Mouse (Mus musculus) liver, embryonic 11.5 days (tissue): ENCODE data around the gene Rnasek. TPM values are rescaled to one million over a fixed set of nuclear protein-coding genes. Genes with fewer than 3 reads are reported as not detected.

Experiments
- ATAC-seq: fragments of 200-750 bp; cut with Nextera tagmentation; replicated peaks from 2 replicates; pipeline ENCODE4 v1.8.0; 2017; ENCODE audit warnings: moderate number of reproducible peaks, mild to moderate bottlenecking, moderate TSS enrichment, moderate library complexity; ENCODE audit not compliant: low FRiP score
- DNase-seq: peaks from one replicate; pipeline ENCODE4 v3.0.0-alpha.2; 2017; ENCODE audit warnings: low spot score
- H3K27ac ChIP-seq: fragments of 300-500 bp; sonication (generic); 2 replicates; pipeline ENCODE4 v1.5.1; 2014; ENCODE audit warnings: mild to moderate bottlenecking, low read depth, low read length, control low read depth
- H3K27me3 ChIP-seq: fragments of 300-500 bp; sonication (generic); replicated peaks from 2 replicates; pipeline ENCODE4 v1.6.1; 2014; ENCODE audit warnings: low read length, mixed read lengths; ENCODE audit not compliant: control insufficient read depth, insufficient read depth
- H3K36me3 ChIP-seq: fragments of 300-500 bp; sonication (generic); 2 replicates; pipeline ENCODE4 v1.6.1; 2014; ENCODE audit warnings: mild to moderate bottlenecking, low read length, moderate library complexity, mixed read lengths; ENCODE audit not compliant: control insufficient read depth, insufficient read depth
- H3K4me1 ChIP-seq: fragments of 300-500 bp; sonication (generic); replicated peaks from 2 replicates; pipeline ENCODE4 v1.6.1; 2014; ENCODE audit warnings: low read length, mixed read lengths; ENCODE audit not compliant: control insufficient read depth, insufficient read depth
- H3K4me2 ChIP-seq: fragments of 300-500 bp; sonication (generic); 2 replicates; pipeline ENCODE4 v1.6.1; 2014; ENCODE audit warnings: mild to moderate bottlenecking, control low read depth, moderate library complexity
- H3K4me3 ChIP-seq: fragments of 300-500 bp; sonication (generic); 2 replicates; pipeline ENCODE4 v1.5.1; 2014; ENCODE audit warnings: low read depth, low read length, control low read depth
- H3K9ac ChIP-seq: fragments of 300-500 bp; sonication (generic); 2 replicates; pipeline ENCODE4 v1.6.1; 2014; ENCODE audit warnings: low read depth, low read length, control low read depth
- H3K9me3 ChIP-seq: fragments of 300-500 bp; sonication (generic); 2 replicates; pipeline ENCODE4 v1.6.1; 2016; ENCODE audit warnings: low read length, inconsistent platforms, mixed read lengths; ENCODE audit not compliant: control insufficient read depth
- WGBS: fragments of 180-500 bp; shearing (Covaris S2); extraction: QIAGEN DNeasy Blood & Tissue Kit; methylation state at CpG from one replicate; pipeline ENCODE4 v1.1.7; 2014; 5-methylcytosine and 5-hydroxymethylcytosine counted together
- polyA plus RNA-seq: library from polyadenylated mRNA; unstranded; fragments of >200 nt; fragmentation: Nextera tagmentation; extraction: Ambion mirVana; gene quantifications from 2 replicates; pipeline ENCODE4 v1.2.1, GENCODE M21; 2014

Rnasek gene
- polyA plus RNA-seq, 1 experiment from 2014 or later: 188 TPM

DNA sequence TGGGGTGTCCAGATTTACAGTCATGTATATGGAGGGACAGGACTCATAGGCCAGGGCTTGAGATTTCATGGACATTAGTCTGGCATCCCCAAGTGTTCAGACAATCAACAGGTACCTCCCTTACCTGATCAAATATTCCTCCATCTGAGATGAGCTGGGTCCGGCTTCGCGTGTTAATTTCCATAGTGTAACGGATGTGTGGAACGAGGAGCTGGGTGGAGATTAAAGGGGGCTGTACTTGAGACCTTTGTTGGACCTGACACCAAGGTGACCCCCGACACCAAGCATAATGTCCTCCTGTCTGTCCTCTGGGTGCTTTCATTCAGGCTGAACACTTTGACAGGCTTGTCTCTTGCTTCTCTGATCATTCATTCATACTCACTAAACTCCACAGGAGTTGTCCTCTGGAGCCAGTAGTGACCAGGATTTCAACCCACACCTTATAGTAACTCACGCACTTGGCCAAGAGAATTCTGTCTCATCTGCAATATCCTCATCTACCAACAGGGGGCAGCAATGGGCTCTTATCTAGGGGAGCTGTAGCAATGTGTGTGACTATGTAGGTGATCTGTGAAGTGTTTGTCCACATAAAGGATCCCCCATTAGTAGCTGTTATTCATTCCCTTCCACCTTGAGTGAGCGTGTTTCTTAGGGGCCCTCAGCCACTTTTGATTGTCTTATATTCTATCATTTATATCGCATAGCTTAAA, 7.6 kb upstream of the Rnasek start:
- WGBS: 43% methylated on average over 9 of the region's 9 CpGs
- Histone ChIP-seq H3K9ac (no peak overlapping the region), H3K27me3 (peaks cover 6% of the 10 kb centered on the region), H3K36me3 (no peaks in the 10 kb centered on the region), H3K4me1 (no peaks in the 10 kb centered on the region), H3K4me2 (no peak overlapping the region), H3K27ac (no peak overlapping the region), H3K4me3 (no peak overlapping the region), H3K9me3 (no peaks in the 10 kb centered on the region)
- DNase-seq (no peak), ATAC-seq (no peak)

DNA sequence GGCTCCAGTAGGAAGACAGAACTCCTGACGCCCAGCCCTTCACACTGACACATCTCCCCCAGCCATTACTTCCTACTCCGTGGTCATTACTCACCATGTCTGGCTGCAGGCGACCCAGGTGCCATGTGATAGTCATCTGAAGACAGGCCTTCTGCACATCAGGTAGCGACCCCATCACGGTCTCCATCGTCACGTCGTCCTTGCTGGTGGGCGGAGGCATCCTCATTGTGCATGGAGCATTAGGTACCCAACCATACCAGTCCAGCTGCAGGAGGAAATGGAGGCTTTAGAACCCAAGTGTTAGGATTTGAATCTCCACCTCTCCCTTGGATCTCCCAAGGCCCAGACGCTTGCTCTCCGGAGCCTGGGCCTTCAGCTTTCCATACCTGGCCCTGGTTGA, 2.9 kb upstream of the Rnasek start:
- H3K27me3 ChIP-seq: no peaks in the 10 kb centered on the region
- H3K4me3 ChIP-seq: no peak overlapping the region
- H3K4me1 ChIP-seq: peaks cover 7% of the 10 kb centered on the region
- no peak overlapping the region for H3K9ac ChIP-seq
- no peak overlapping the region for H3K27ac ChIP-seq
- H3K9me3 ChIP-seq: no peaks in the 10 kb centered on the region
- H3K36me3 ChIP-seq: no peaks in the 10 kb centered on the region
- H3K4me2 ChIP-seq: no peak overlapping the region
- 66% methylated on average over 11 of the region's 11 CpGs for WGBS
- DNase-seq: no peak
- no peak for ATAC-seq

DNA sequence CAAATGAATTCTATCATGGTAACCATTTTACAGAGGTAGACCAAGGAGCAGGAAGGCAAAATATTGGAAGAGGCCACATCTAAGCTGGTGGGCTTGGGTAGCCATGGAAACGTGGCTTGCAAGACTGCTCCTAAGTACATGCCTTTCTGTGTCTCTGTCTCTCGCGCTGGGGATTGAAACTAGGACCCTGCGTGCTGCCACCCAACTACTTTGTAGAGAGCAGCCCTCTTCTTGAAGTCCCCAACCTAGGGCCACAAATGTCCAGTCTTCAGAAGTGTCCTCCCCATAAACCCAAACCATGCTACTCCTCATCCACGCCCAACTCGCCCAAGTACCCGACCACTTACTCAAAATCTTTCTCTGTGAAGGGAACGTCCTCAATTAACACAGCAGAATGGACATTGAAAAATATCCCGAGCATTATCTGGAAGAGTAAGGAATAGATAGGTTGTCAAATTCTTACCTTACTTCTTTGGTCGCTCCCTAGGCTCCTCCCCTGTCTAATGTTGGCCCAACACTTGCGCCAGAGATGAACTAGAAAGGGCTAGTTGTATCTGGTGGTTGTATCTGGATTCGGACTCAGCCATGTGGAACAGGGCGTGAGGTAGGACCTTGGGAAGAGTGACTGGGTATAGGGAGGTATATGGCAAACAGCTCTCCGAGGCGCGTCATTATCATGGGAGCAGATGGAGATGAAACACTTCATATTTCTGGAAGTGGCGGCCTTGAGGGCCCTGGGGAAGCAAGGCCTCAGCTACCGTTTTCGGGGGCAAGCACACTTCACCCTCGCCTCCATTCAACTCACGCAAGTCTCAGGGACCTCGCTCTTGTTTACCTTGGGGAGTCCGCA, 826 bp downstream of the Rnasek start:
- Histone ChIP-seq H3K9me3 (no peaks in the 10 kb centered on the region), H3K27me3 (no peaks in the 10 kb centered on the region), H3K4me2 (peak overlapping the region; percentile 92), H3K4me3 (peak overlapping the region; percentile 97), H3K4me1 (peaks cover 34% of the 10 kb centered on the region), H3K27ac (peak overlapping the region; percentile 97), H3K9ac (peak overlapping the region; percentile 95), H3K36me3 (peaks cover 7% of the 10 kb centered on the region; the same call in 1 of the 2 replicates)
- ATAC-seq: no peak
- peak; percentile 53 for DNase-seq
- 11% methylated on average over 23 of the region's 23 CpGs for WGBS

DNA sequence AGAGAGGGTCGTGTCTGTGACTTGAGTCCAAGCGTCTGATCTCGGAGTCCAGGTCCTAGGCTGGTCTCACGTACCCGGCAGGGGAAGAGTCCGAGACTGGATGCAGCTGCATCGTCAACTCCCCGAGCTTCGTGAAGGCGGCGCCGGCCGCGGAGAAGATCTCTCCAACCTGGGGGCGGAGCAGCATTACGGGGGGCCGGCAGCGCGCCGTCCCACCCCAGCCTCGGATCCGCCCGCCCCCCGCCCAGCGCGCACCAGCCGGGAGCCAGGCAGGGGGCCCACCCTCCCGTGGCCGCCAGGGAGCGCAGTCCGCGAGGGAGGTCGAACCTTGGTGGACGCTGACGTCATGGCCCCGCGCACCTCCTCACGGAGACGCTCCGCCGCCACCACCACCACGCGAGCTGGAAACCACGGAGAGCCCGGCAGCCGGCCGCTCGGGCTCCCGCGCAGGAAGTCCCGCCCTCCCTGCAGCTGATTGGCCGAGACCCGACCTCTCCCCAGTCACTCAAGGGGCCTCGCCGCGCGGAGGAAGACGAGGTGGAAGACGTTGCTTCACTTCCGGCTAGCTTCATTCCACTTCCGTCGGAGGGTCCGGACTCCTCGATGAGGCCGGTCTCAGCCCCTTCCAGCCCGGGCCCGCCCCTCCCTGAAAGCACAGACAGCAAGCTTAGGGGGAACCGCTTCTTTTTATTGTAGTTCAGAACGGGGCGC, 2.0 kb downstream of the Rnasek start, which contains the start of gene 0610010K14Rik:
TSS of gene 0610010K14Rik (minus strand) at position 458 of the 711 bp plus-strand sequence.
- Histone ChIP-seq H3K9me3 (no peaks in the 10 kb centered on the region), H3K27ac (peak within 1 kb of the TSS; percentile 97), H3K4me1 (peaks cover 34% of the 10 kb centered on the region), H3K27me3 (no peaks in the 10 kb centered on the region), H3K4me2 (peak within 1 kb of the TSS; percentile 92), H3K36me3 (peaks cover 7% of the 10 kb centered on the region; the same call in 1 of the 2 replicates), H3K4me3 (peak within 1 kb of the TSS; percentile 97), H3K9ac (peak within 1 kb of the TSS; percentile 95)
- WGBS: under 1% methylated on average over 68 of the region's 70 CpGs
- peak; percentile 91 for ATAC-seq
- DNase-seq: peak; percentile 99

DNA sequence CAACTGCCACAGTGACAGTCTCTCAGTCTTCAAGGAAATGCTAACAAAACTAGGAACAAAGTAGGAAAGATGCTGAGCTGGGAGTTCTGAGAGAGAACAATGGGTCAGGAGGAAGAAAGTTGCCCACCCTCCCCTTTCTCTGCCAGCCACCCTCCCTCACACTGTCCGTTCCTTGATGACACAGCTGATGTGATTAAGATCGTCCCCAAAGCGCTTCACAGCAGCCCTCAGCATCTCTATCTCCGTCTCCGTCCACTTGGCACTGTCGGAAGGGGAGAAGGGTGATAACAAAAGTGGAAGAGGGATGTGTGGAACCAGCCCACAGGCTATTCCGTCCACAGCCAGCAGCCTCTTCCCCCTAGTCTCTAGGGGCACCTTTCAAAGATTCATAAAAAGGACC, 2.9 kb downstream of the Rnasek start:
- H3K9ac ChIP-seq: peak overlapping the region; percentile 95
- H3K27me3 ChIP-seq: no peaks in the 10 kb centered on the region
- H3K4me2 ChIP-seq: peak overlapping the region; percentile 92
- ATAC-seq: no peak
- peak; percentile 35 for DNase-seq
- H3K36me3 ChIP-seq: peaks cover 7% of the 10 kb centered on the region; the same call in 1 of the 2 replicates
- H3K4me3 ChIP-seq: peak overlapping the region; percentile 97
- peaks cover 34% of the 10 kb centered on the region for H3K4me1 ChIP-seq
- 19% methylated on average over 7 of the region's 7 CpGs for WGBS
- H3K9me3 ChIP-seq: no peaks in the 10 kb centered on the region
- peak overlapping the region; percentile 97 for H3K27ac ChIP-seq

DNA sequence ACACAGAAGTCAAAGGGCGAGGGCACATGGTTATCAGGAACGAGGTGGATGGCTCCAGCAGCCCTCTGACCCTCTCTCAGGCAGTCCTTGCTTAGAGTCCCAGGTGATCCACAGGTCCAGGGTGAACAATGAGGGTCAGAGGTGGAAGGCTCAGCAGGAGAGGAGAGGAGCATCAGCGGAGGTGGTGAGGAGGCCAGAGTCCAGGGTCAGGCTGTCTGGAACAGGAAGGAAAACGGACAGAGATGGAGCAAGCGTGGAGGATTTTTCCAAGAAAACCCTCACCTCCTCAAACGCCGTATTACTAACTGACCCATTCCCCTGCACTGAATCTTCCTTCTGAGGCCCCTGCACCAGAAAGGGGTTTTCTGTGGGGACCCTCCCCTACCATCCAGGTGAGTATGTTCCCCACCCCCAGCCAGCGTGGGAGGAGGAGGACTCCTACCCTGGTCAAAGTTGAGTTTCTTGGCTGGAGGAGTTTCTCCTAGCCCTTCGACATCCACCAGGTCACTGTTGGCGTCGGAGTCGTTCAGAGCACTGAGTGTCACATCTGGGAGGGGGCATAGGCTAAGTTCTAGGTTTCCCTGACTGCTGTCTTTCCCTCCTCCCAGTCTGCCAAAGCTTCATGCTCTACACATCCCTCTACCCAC, 4.3 kb downstream of the Rnasek start:
- WGBS: 85% methylated on average over 12 of the region's 12 CpGs
- Histone ChIP-seq H3K36me3 (peaks cover 7% of the 10 kb centered on the region; the same call in 1 of the 2 replicates), H3K4me2 (no peak overlapping the region), H3K27ac (peak overlapping the region; percentile 39; the same call in 1 of the 2 replicates), H3K4me1 (peaks cover 33% of the 10 kb centered on the region), H3K4me3 (no peak overlapping the region), H3K9me3 (no peaks in the 10 kb centered on the region), H3K9ac (no peak overlapping the region), H3K27me3 (peaks cover under 1% of the 10 kb centered on the region; the same call in 1 of the 2 replicates)
- DNase-seq: no peak
- ATAC-seq: no peak

DNA sequence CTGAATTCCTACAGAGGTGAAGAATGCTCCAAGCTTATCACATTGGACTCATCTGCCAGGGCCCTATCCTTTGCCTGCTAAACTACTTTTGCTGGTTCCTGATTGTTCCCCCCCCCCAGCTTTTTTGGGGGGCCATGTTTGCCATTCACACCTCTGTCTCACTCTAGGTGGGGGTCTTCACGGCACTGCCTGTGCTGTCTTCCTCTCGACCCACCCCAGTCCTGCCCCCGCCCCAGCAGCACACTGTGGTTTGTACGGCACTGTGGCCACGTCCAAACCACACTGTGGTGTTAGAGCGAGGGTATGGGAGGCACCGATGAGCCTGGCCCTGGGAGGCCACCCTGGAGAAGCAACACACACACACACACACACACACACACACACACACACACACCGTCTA, 5.1 kb downstream of the Rnasek start:
- peaks cover 9% of the 10 kb centered on the region for H3K27me3 ChIP-seq
- H3K4me1 ChIP-seq: peaks cover 37% of the 10 kb centered on the region
- H3K36me3 ChIP-seq: peaks cover 7% of the 10 kb centered on the region; the same call in 1 of the 2 replicates
- 52% methylated on average over 8 of the region's 8 CpGs for WGBS
- H3K9me3 ChIP-seq: no peaks in the 10 kb centered on the region
- H3K27ac ChIP-seq: no peak overlapping the region; the same call in 1 of the 2 replicates
- ATAC-seq (no peak), DNase-seq (no peak)
- no peak overlapping the region for H3K9ac ChIP-seq
- no peak overlapping the region for H3K4me3 ChIP-seq
- H3K4me2 ChIP-seq: no peak overlapping the region

DNA sequence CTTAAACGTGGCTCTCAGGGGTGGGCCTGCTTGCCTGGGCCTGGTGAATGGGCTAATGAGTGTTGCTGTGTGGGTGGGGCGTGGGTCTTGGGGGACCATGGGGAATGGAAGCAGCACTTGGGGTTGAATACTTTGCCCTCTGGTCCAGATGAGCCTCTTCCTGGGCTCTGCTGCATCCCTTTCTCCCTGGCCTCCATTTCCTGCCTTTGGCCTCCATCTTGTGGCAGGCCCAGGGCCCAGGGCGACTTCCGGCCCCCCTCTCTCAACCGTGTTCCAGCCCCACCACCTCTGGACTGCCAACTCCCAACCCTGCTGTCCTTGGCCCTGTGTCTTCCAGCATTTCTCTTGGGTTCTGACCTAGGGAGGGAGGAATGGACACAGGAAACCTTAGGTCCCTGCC, 5.6 kb downstream of the Rnasek start:
- H3K4me1 ChIP-seq: peaks cover 41% of the 10 kb centered on the region

More for the DNA sequence above, 5.6 kb downstream of the Rnasek start:
- DNase-seq (no peak), ATAC-seq (no peak)
- Histone ChIP-seq H3K4me2 (no peak overlapping the region), H3K9me3 (no peaks in the 10 kb centered on the region), H3K36me3 (peaks cover 7% of the 10 kb centered on the region; the same call in 1 of the 2 replicates), H3K4me3 (no peak overlapping the region), H3K27me3 (peaks cover 13% of the 10 kb centered on the region), H3K9ac (no peak overlapping the region), H3K27ac (no peak overlapping the region)
- WGBS: 61% methylated on average over 5 of the region's 5 CpGs
